Mouse (Mus musculus): ENCODE data around the gene Pigr. TPM values are rescaled to one million over a fixed set of nuclear protein-coding genes. Genes with fewer than 3 reads are reported as not detected.

Pigr gene
- total and polyA plus RNA-seq, 2 experiments from 2014 or later, result not detected

- no peak for ATAC-seq
- Histone ChIP-seq H3K9me3 (ENCODE audit: low read length) (no peaks in the 10 kb centered on the region), H3K4me1 (ENCODE audit: insufficient read depth) (no peaks in the 10 kb centered on the region), H3K9ac (no peak overlapping the region), H3K36me3 (ENCODE audit: insufficient read depth) (no peaks in the 10 kb centered on the region), H3K4me2 (ENCODE audit: low read depth) (no peak overlapping the region), H3K27ac (ENCODE audit: low read depth, low read length) (no peak overlapping the region), H3K27me3 (ENCODE audit: insufficient read depth, low read length) (no peaks in the 10 kb centered on the region), H3K4me3 (ENCODE audit: low read depth, low read length) (no peak overlapping the region)
- TF ChIP-seq CTCF (IDR thresholded peaks at IDR 0.05; ENCODE audit: low read depth), result no peak
- DNase-seq, result no peak
- 91% methylated on average over 7 of the region's 7 CpGs for WGBS
Observed at GRCm38 (mm10) chr1:130841621-130842020, 15.1 kb downstream of the Pigr start.

GRCm38 (mm10) chr1:130844516-130844915 lies 18.0 kb downstream of the Pigr start:
- H3K27ac ChIP-seq (ENCODE audit: low read depth, low read length), result no peak overlapping the region
- ATAC-seq, result no peak
- no peak overlapping the region for H3K4me2 ChIP-seq (ENCODE audit: low read depth)
- no peaks in the 10 kb centered on the region for H3K27me3 ChIP-seq (ENCODE audit: insufficient read depth, low read length)
- H3K36me3 ChIP-seq (ENCODE audit: insufficient read depth), result no peaks in the 10 kb centered on the region
- DNase-seq, result no peak
- H3K9ac ChIP-seq, result no peak overlapping the region
- H3K4me1 ChIP-seq (ENCODE audit: insufficient read depth), result no peaks in the 10 kb centered on the region
- 92% methylated on average over 7 of the region's 7 CpGs for WGBS
- TF ChIP-seq CTCF (IDR thresholded peaks at IDR 0.05; ENCODE audit: low read depth), result no peak
- no peaks in the 10 kb centered on the region for H3K9me3 ChIP-seq (ENCODE audit: low read length)
- no peak overlapping the region for H3K4me3 ChIP-seq (ENCODE audit: low read depth, low read length)

- Histone ChIP-seq H3K4me1 (ENCODE audit: insufficient read depth) (no peaks in the 10 kb centered on the region), H3K9me3 (ENCODE audit: low read length) (no peaks in the 10 kb centered on the region), H3K27me3 (ENCODE audit: insufficient read depth, low read length) (no peaks in the 10 kb centered on the region), H3K4me3 (ENCODE audit: low read depth, low read length) (no peak overlapping the region), H3K4me2 (ENCODE audit: low read depth) (no peak overlapping the region), H3K9ac (no peak overlapping the region), H3K27ac (ENCODE audit: low read depth, low read length) (no peak overlapping the region), H3K36me3 (ENCODE audit: insufficient read depth) (no peaks in the 10 kb centered on the region)
- 90% methylated on average over 10 of the region's 10 CpGs for WGBS
- no peak for TF ChIP-seq CTCF (IDR thresholded peaks at IDR 0.05; ENCODE audit: low read depth)
- no peak for DNase-seq
- ATAC-seq, result no peak
Observed at GRCm38 (mm10) chr1:130849530-130850214, 23.2 kb downstream of the Pigr start.

- ATAC-seq (no peak), DNase-seq (no peak)
- Histone ChIP-seq H3K27ac (ENCODE audit: low read depth, low read length) (no peak overlapping the region), H3K4me2 (ENCODE audit: low read depth) (no peak overlapping the region), H3K36me3 (ENCODE audit: insufficient read depth) (no peaks in the 10 kb centered on the region), H3K9ac (no peak overlapping the region), H3K27me3 (ENCODE audit: insufficient read depth, low read length) (no peaks in the 10 kb centered on the region), H3K4me3 (ENCODE audit: low read depth, low read length) (no peak overlapping the region), H3K4me1 (ENCODE audit: insufficient read depth) (no peaks in the 10 kb centered on the region), H3K9me3 (ENCODE audit: low read length) (no peaks in the 10 kb centered on the region)
- WGBS, result 94% methylated on average over 5 of the region's 5 CpGs
- TF ChIP-seq CTCF (IDR thresholded peaks at IDR 0.05; ENCODE audit: low read depth), result no peak
Observed at GRCm38 (mm10) chr1:130850405-130850804, 23.9 kb downstream of the Pigr start.

GRCm38 (mm10) chr1:130854819-130855218 lies 28.3 kb downstream of the Pigr start:
- ATAC-seq (no peak), DNase-seq (no peak)
- Histone ChIP-seq H3K4me2 (ENCODE audit: low read depth) (no peak overlapping the region), H3K36me3 (ENCODE audit: insufficient read depth) (no peaks in the 10 kb centered on the region), H3K9me3 (ENCODE audit: low read length) (no peaks in the 10 kb centered on the region), H3K27ac (ENCODE audit: low read depth, low read length) (no peak overlapping the region), H3K4me1 (ENCODE audit: insufficient read depth) (no peaks in the 10 kb centered on the region), H3K9ac (no peak overlapping the region), H3K27me3 (ENCODE audit: insufficient read depth, low read length) (no peaks in the 10 kb centered on the region), H3K4me3 (ENCODE audit: low read depth, low read length) (no peak overlapping the region)
- no peak for TF ChIP-seq CTCF (IDR thresholded peaks at IDR 0.05; ENCODE audit: low read depth)
- WGBS, result 85% methylated on average over 9 of the region's 9 CpGs

GRCm38 (mm10) chr1:130855723-130856122 lies 29.2 kb downstream of the Pigr start:
- WGBS, result 78% methylated on average over 2 of the region's 2 CpGs
- ATAC-seq, result no peak

GRCm38 (mm10) chr1:130857456-130857855 lies 31.0 kb downstream of the Pigr start:
- 72% methylated on average over 4 of the region's 4 CpGs for WGBS
- no peak for TF ChIP-seq CTCF (IDR thresholded peaks at IDR 0.05; ENCODE audit: low read depth)

More at GRCm38 (mm10) chr1:130855723-130856122, 29.2 kb downstream of the Pigr start:
- no peak overlapping the region for H3K4me2 ChIP-seq (ENCODE audit: low read depth)
- H3K4me3 ChIP-seq (ENCODE audit: low read depth, low read length), result no peak overlapping the region
- H3K27ac ChIP-seq (ENCODE audit: low read depth, low read length), result no peak overlapping the region
- H3K4me1 ChIP-seq (ENCODE audit: insufficient read depth), result no peaks in the 10 kb centered on the region
- no peaks in the 10 kb centered on the region for H3K36me3 ChIP-seq (ENCODE audit: insufficient read depth)
- no peaks in the 10 kb centered on the region for H3K27me3 ChIP-seq (ENCODE audit: insufficient read depth, low read length)
- no peaks in the 10 kb centered on the region for H3K9me3 ChIP-seq (ENCODE audit: low read length)
- TF ChIP-seq CTCF (IDR thresholded peaks at IDR 0.05; ENCODE audit: low read depth), result no peak
- H3K9ac ChIP-seq, result no peak overlapping the region
- no peak for DNase-seq

More at GRCm38 (mm10) chr1:130857456-130857855, 31.0 kb downstream of the Pigr start:
- H3K9me3 ChIP-seq (ENCODE audit: low read length), result no peaks in the 10 kb centered on the region
- DNase-seq (no peak), ATAC-seq (no peak)
- no peak overlapping the region for H3K27ac ChIP-seq (ENCODE audit: low read depth, low read length)
- H3K27me3 ChIP-seq (ENCODE audit: insufficient read depth, low read length), result no peaks in the 10 kb centered on the region
- no peak overlapping the region for H3K9ac ChIP-seq
- no peak overlapping the region for H3K4me3 ChIP-seq (ENCODE audit: low read depth, low read length)
- no peaks in the 10 kb centered on the region for H3K4me1 ChIP-seq (ENCODE audit: insufficient read depth)
- H3K4me2 ChIP-seq (ENCODE audit: low read depth), result no peak overlapping the region
- no peaks in the 10 kb centered on the region for H3K36me3 ChIP-seq (ENCODE audit: insufficient read depth)

All from forebrain, postnatal 0 days (tissue).